In the genomic region with DNA sequence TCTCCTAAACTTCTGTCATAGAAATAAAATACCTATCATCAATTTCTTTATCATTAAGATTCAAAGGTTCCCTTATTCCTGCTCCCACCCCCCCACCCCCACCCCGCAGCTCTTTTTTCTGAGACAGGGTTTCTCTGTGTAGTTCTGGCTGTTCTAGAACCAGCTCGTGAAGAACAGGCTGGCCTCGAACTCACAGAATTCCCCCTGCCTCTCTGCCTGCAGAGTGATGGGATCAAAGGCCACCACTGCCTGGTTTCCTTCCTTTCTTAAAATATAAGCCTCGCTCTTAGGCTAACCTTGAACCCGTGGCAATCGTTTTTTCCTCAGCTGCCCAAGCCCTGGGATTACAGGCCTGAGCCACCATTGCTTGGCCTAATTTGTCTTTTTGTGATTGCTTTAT, we compare ENCODE assay signal across 24 mouse cellular contexts. TPM values are rescaled to one million over a fixed set of nuclear protein-coding genes. Genes with fewer than 3 reads are reported as not detected.
DNase-seq lines count a peak whose midpoint lies in the region; ATAC-seq and TF ChIP-seq lines count a peak whose summit lies in the region.
"Had no signal": no experiment of that assay in that cellular context is flagged by ENCODE, and none has a peak within 500 bp of the region (broad histone marks: within the 10 kb centered on the region; RNA-seq: fewer than 3 reads in every experiment).

No protein-coding gene starts in this region.

- H3K27ac ChIP-seq in liver, postnatal 0 days (ENCODE audit: low read depth), result no peak overlapping the region
- no peak overlapping the region for H3K27ac ChIP-seq in liver, embryonic 12.5 days
- H3K27ac ChIP-seq: embryonic facial prominence, embryonic 10.5 days; embryonic facial prominence, embryonic 12.5 days; forebrain, embryonic 13.5 days; forebrain, embryonic 15.5 days had no signal

- peak; percentile 43 for DNase-seq in heart, adult 11 months
- no peak for DNase-seq in heart, postnatal 25 days (ENCODE audit: low spot score)
- DNase-seq in liver, postnatal 0 days, result peak; percentile 3
- DNase-seq in urinary bladder, postnatal 4 days (ENCODE audit: low spot score in 2 of 2), result peak; percentile 4 to 51
- DNase-seq in urinary bladder, postnatal 10 days (ENCODE audit: low spot score), result no peak
- DNase-seq: adrenal gland, adult 8-10 months; adrenal gland, postnatal 14 days; adrenal gland, postnatal 36 days; B cell, adult 2 months; cerebellum, adult 11-12 months; cerebellum, adult 2 months; cerebellum, adult 9-10 months; cerebellum, postnatal 10 days; cerebellum, postnatal 25 days had no signal

- no peaks in the 10 kb centered on the region for H3K9me3 ChIP-seq in liver, postnatal 0 days (ENCODE audit: low read length)
- no peaks in the 10 kb centered on the region for H3K9me3 ChIP-seq in liver, embryonic 12.5 days (replicated peaks)
- H3K9me3 ChIP-seq: embryonic facial prominence, embryonic 10.5 days; embryonic facial prominence, embryonic 12.5 days; forebrain, embryonic 13.5 days; forebrain, embryonic 15.5 days; G1E had no signal

- no peaks in the 10 kb centered on the region for H3K36me3 ChIP-seq in liver, postnatal 0 days (replicated peaks; ENCODE audit: insufficient read depth, low read length)
- H3K36me3 ChIP-seq in liver, embryonic 12.5 days, result no peaks in the 10 kb centered on the region
- H3K36me3 ChIP-seq: embryonic facial prominence, embryonic 10.5 days; embryonic facial prominence, embryonic 12.5 days; forebrain, embryonic 15.5 days; G1E had no signal

- no peak for TF ChIP-seq CTCF in liver, postnatal 0 days (IDR thresholded peaks at IDR 0.05; ENCODE audit: low read depth)

- intact Hi-C loops in heart, postnatal 25 days (cut with DNase I), result loop anchor here (2.0 to 10.0 kb wide), 2 partner anchors 117 to 853 kb away; no protein-coding TSS in a partner anchor

- H3K9ac ChIP-seq in liver, postnatal 0 days (replicated peaks), result no peak overlapping the region
- H3K9ac ChIP-seq in liver, embryonic 12.5 days, result no peak overlapping the region
- H3K9ac ChIP-seq: embryonic facial prominence, embryonic 12.5 days; forebrain, embryonic 13.5 days; forebrain, embryonic 15.5 days had no signal

- ATAC-seq in liver, postnatal 0 days, result no peak
- ATAC-seq in liver, embryonic 12.5 days, result no peak
- ATAC-seq: activated CD4-positive, CD25-positive, alpha-beta regulatory T cell, adult 4 months; CD4-positive, CD25-positive, alpha-beta regulatory T cell, adult 4 months; forebrain, embryonic 13.5 days; forebrain, embryonic 15.5 days; Patski had no signal

- H3K4me2 ChIP-seq in liver, postnatal 0 days (ENCODE audit: low read depth, low read length), result no peak overlapping the region
- no peak overlapping the region for H3K4me2 ChIP-seq in liver, embryonic 12.5 days
- H3K4me2 ChIP-seq: embryonic facial prominence, embryonic 12.5 days; forebrain, embryonic 13.5 days; forebrain, embryonic 15.5 days had no signal

- H3K27me3 ChIP-seq in liver, postnatal 0 days (ENCODE audit: insufficient read depth, low read length), result no peaks in the 10 kb centered on the region
- no peaks in the 10 kb centered on the region for H3K27me3 ChIP-seq in liver, embryonic 12.5 days (replicated peaks)
- H3K27me3 ChIP-seq: CH12.LX; embryonic facial prominence, embryonic 12.5 days; forebrain, embryonic 15.5 days; Patski had no signal

- no peak for TF ChIP-seq EP300 in liver, postnatal 0 days (IDR thresholded peaks at IDR 0.05; ENCODE audit: low read depth)

- no peaks in the 10 kb centered on the region for H3K4me1 ChIP-seq in liver, postnatal 0 days (ENCODE audit: insufficient read depth)
- H3K4me1 ChIP-seq in liver, embryonic 12.5 days, result no peaks in the 10 kb centered on the region
- H3K4me1 ChIP-seq: embryonic facial prominence, embryonic 12.5 days had no signal

- H3K4me3 ChIP-seq in liver, postnatal 0 days (ENCODE audit: low read depth, low read length), result no peak overlapping the region
- H3K4me3 ChIP-seq in liver, embryonic 12.5 days, result no peak overlapping the region
- H3K4me3 ChIP-seq: embryonic facial prominence, embryonic 10.5 days; embryonic facial prominence, embryonic 12.5 days; forebrain, embryonic 13.5 days; forebrain, embryonic 15.5 days had no signal

- WGBS in liver, postnatal 0 days (ENCODE audit: insufficient replicate concordance), result 68% methylated on average over 6 of the region's 6 CpGs
- 63% methylated on average over 6 of the region's 6 CpGs for WGBS in liver, embryonic 12.5 days (ENCODE audit: insufficient replicate concordance)

RNA-seq across cellular contexts. Expression of a gene that starts 26.5 kb away (rescaled TPM):
- total RNA-seq in heart, postnatal 25 days (2021), result 100 to 1,000 TPM; 390 to 430 TPM
- 0.79 and 0.94 TPM in 2 replicates for polyA plus RNA-seq in liver, postnatal 0 days (2015; fragmentation: Nextera tagmentation; extraction: Ambion mirVana)
- 1.4 TPM in 2 replicates for polyA plus RNA-seq in liver, embryonic 12.5 days (2016; fragmentation: Nextera tagmentation; extraction: Ambion mirVana)

RNA-seq across cellular contexts. Expression of a gene that starts 55.3 kb away (rescaled TPM):
- total RNA-seq in heart, postnatal 25 days (2021), result 10 to 100 TPM; 37.7 TPM
- polyA plus RNA-seq in liver, postnatal 0 days (2015; fragmentation: Nextera tagmentation; extraction: Ambion mirVana), result 59.4 and 59.7 TPM in 2 replicates
- polyA plus RNA-seq in liver, embryonic 12.5 days (2016; fragmentation: Nextera tagmentation; extraction: Ambion mirVana), result 69.6 and 73.8 TPM in 2 replicates

Comparison
In these comparisons a context has a peak if more than half of its experiments do, and no peak if none do; other contexts are left out.
1. DNase-seq: peak in heart, adult 11 months (single experiment), liver, postnatal 0 days (single experiment) and urinary bladder, postnatal 4 days (2 of 2); none in heart, postnatal 25 days (single experiment) and urinary bladder, postnatal 10 days (single experiment).